Mouse (Mus musculus): ENCODE measurements around the gene Hamp.

DNA sequence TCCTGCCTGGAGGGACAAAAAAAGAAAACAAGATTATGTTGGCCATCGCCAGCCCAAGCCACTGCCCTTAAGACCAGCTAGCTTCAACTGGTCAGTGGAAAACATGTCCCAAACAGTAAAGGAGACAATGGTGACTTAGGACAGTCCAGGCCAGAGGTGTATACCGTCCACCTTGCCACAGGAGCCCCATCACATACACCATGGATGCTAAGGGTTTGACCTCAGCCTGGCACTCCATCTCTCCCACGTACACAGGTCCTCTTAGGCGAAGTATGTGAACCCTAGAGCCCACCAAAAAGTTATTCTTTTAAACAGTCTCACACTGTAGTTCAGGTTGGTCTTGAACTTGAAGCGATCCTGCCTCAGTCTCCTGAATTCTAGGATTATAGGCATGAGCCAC, 19.0 kb upstream of the Hamp start:
- TF ChIP-seq CTCF (IDR thresholded peaks at IDR 0.05; ENCODE audit: insufficient read depth, low read depth, low read length) (no peak), POLR2A (IDR thresholded peaks at IDR 0.05; ENCODE audit: insufficient read depth, low read depth, low read length) (no peak)
